Mouse (Mus musculus): ENCODE results near the gene Gm20388. TPM values are rescaled to one million over a fixed set of nuclear protein-coding genes. Genes with fewer than 3 reads are reported as not detected.
A peak's percentile ranks its signal among the peaks of the same experiment; 100 is the strongest.

Gm20388 gene
- total RNA-seq, 2 experiments from 2014 or later = 10.3 to 10.6 TPM

- DNase-seq (ENCODE audit: low spot score in 2 of 2) = no peak
- intact Hi-C loops (cut with DNase I) = no loop called here
These were observed 4392.7 kb downstream of the Gm20388 start for GRCm38 (mm10) chr8:124303211-124303902.

- intact Hi-C loops (cut with DNase I) = no loop called here
- no peak for DNase-seq (ENCODE audit: low spot score in 2 of 2)
These were observed 4393.5 kb downstream of the Gm20388 start for GRCm38 (mm10) chr8:124304141-124304540.

GRCm38 (mm10) chr8:124306574-124306973, 4395.9 kb downstream of the Gm20388 start:
- no peak for DNase-seq (ENCODE audit: low spot score in 2 of 2)
- intact Hi-C loops (cut with DNase I) = no loop called here

GRCm38 (mm10) chr8:124307700-124308099, 4397.1 kb downstream of the Gm20388 start:
- no peak for DNase-seq (ENCODE audit: low spot score in 2 of 2)
- intact Hi-C loops (cut with DNase I) = no loop called here

GRCm38 (mm10) chr8:124310509-124310908, 4399.9 kb downstream of the Gm20388 start:
- DNase-seq (ENCODE audit: low spot score in 2 of 2) = no peak

GRCm38 (mm10) chr8:124311111-124311510, 4400.5 kb downstream of the Gm20388 start:
- intact Hi-C loops (cut with DNase I) = no loop called here
- DNase-seq (ENCODE audit: low spot score in 2 of 2) = no peak

More at GRCm38 (mm10) chr8:124310509-124310908, 4399.9 kb downstream of the Gm20388 start:
- intact Hi-C loops (cut with DNase I) = no loop called here

GRCm38 (mm10) chr8:124311723-124312122, 4401.1 kb downstream of the Gm20388 start:
- DNase-seq (ENCODE audit: low spot score in 2 of 2) = no peak
- intact Hi-C loops (cut with DNase I) = no loop called here

- intact Hi-C loops (cut with DNase I) = no loop called here
- no peak for DNase-seq (ENCODE audit: low spot score in 2 of 2)
These were observed 4401.6 kb downstream of the Gm20388 start for GRCm38 (mm10) chr8:124312228-124312627.

- intact Hi-C loops (cut with DNase I) = loop anchor here (5.0 kb wide), 1 partner anchor 83 kb away; the partner anchor contains the start of gene Galnt2
- no peak for DNase-seq (ENCODE audit: low spot score in 2 of 2)
These were observed 4404.2 kb downstream of the Gm20388 start for GRCm38 (mm10) chr8:124314803-124315202.

- DNase-seq (ENCODE audit: low spot score in 2 of 2) = no peak
- intact Hi-C loops (cut with DNase I) = loop anchor here (5.0 kb wide), 1 partner anchor 84 kb away; the partner anchor contains the start of gene Galnt2
These were observed 4406.0 kb downstream of the Gm20388 start for GRCm38 (mm10) chr8:124316466-124317136.

- no peak for DNase-seq (ENCODE audit: low spot score in 2 of 2)
- intact Hi-C loops (cut with DNase I) = loop anchor here (5.0 kb wide), 1 partner anchor 85 kb away; the partner anchor contains the start of gene Galnt2
These were observed 4406.6 kb downstream of the Gm20388 start for GRCm38 (mm10) chr8:124317191-124317682.

- DNase-seq (ENCODE audit: low spot score in 2 of 2) = no peak
- intact Hi-C loops (cut with DNase I) = loop anchor here (5.0 kb wide), 1 partner anchor 86 kb away; the partner anchor contains the start of gene Galnt2
These were observed 4407.2 kb downstream of the Gm20388 start for GRCm38 (mm10) chr8:124317821-124318220.

- no peak for DNase-seq (ENCODE audit: low spot score in 2 of 2)
- intact Hi-C loops (cut with DNase I) = loop anchor here (5.0 kb wide), 1 partner anchor 86 kb away; the partner anchor contains the start of gene Galnt2
These were observed 4408.1 kb downstream of the Gm20388 start for GRCm38 (mm10) chr8:124318612-124319315.

GRCm38 (mm10) chr8:124319316-124319652, 4408.6 kb downstream of the Gm20388 start:
- intact Hi-C loops (cut with DNase I) = loop anchor here (5.0 kb wide), 1 partner anchor 87 kb away; the partner anchor contains the start of gene Galnt2
- DNase-seq (ENCODE audit: low spot score in 2 of 2) = no peak

GRCm38 (mm10) chr8:124321227-124321840, 4410.7 kb downstream of the Gm20388 start:
- intact Hi-C loops (cut with DNase I) = no loop called here
- peak in 1 of 2 experiments; percentile 22 for DNase-seq (ENCODE audit: low spot score in 2 of 2)

GRCm38 (mm10) chr8:124323356-124323755, 4412.7 kb downstream of the Gm20388 start:
- intact Hi-C loops (cut with DNase I) = no loop called here
- peak; percentile 52 to 64 for DNase-seq (ENCODE audit: low spot score in 2 of 2)

GRCm38 (mm10) chr8:124328259-124328658, 4417.6 kb downstream of the Gm20388 start:
- DNase-seq (ENCODE audit: low spot score in 2 of 2) = no peak
- intact Hi-C loops (cut with DNase I) = no loop called here

- DNase-seq (ENCODE audit: low spot score in 2 of 2) = no peak
- intact Hi-C loops (cut with DNase I) = no loop called here
These were observed 4419.0 kb downstream of the Gm20388 start for GRCm38 (mm10) chr8:124329690-124330089.

- intact Hi-C loops (cut with DNase I) = no loop called here
- no peak for DNase-seq (ENCODE audit: low spot score in 2 of 2)
These were observed 4419.8 kb downstream of the Gm20388 start for GRCm38 (mm10) chr8:124330433-124330832.
